In the genomic region with DNA sequence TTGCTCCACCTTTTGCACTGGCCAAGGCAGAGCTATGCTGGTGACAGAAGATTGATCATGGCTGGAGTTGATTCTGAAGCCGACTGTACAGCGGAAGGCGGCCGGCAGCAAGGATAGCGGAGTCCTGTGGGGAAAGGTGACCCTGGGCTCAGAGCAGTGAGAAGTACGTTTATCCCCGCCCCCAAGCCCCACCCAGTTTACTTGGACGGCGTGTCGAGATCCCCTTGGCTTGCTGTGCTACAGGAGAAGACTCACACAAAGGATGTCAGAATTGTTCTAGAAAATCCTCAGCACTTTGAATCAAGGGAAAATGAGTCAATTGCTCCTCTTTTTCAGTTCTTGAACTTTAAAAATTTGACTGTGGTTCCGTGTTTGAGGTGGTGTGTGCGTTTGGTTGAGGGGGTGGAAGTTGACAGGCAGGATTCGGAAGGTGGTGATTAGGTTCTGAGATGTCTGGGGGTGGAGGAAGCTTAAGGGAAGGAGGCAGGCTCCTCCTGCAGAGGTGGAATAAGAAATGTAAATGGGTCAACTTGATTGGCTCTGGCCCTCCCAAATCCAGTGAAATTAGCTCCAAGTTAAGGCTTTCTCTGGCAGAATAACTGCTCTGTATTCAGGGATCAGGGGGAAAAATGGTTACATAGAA, we compare ENCODE assay signal across 8 mouse cellular contexts.
DNase-seq lines count a peak whose midpoint lies in the region; ATAC-seq and TF ChIP-seq lines count a peak whose summit lies in the region.

No protein-coding gene starts in this region.

- peak; percentile 48 for DNase-seq in CD4-positive, CD25-positive, alpha-beta regulatory T cell, adult 2 months (ENCODE audit: low read depth, low spot score)
- DNase-seq in ES-E14 (ENCODE audit: low read depth, low spot score), result peak; percentile 78
- no peak for DNase-seq in forebrain, postnatal 0 days
- peak; percentile 28 for DNase-seq in liver, adult 2 months (ENCODE audit: extremely low read depth, low read depth, low spot score)
- DNase-seq in naive thymus-derived CD4-positive, alpha-beta T cell, adult 2 months (ENCODE audit: low read depth), result peak; percentile 57
- DNase-seq in gastrocnemius, postnatal 4 days (ENCODE audit: low spot score in 2 of 2), result no peak
- DNase-seq in ovary, postnatal 36 days (ENCODE audit: low spot score), result no peak

- H3K4me2 ChIP-seq in forebrain, postnatal 0 days (ENCODE audit: low read depth), result peak overlapping the region; percentile 27

- in situ Hi-C loops in ES-E14 (cut with MboI; ENCODE audit: low sequenced_read_pairs in 2 of 2, unreplicated experiment in 2 of 2), result loop anchor here in 1 of 2 experiments (10.0 kb wide), 1 partner anchor 232 kb away; no protein-coding TSS in a partner anchor

- peak overlapping the region; percentile 46 to 55 for H3K4me3 ChIP-seq in ES-E14 (ENCODE audit: insufficient read depth in 1 of 2, low read depth in 1 of 2, low read length in 2 of 2, poor library complexity in 1 of 2, severe bottlenecking in 1 of 2)
- no peak overlapping the region for H3K4me3 ChIP-seq in forebrain, postnatal 0 days (ENCODE audit: low read depth, low read length)
- H3K4me3 ChIP-seq in liver, adult 2 months (ENCODE audit: insufficient read depth, low read depth, low read length), result peak overlapping the region; percentile 28

- 6% methylated on average over 13 of the region's 13 CpGs for WGBS in forebrain, postnatal 0 days
- 14% methylated on average over 13 of the region's 13 CpGs for WGBS in liver, adult 2 months

- TF ChIP-seq POLR2A in liver, adult 2 months (IDR thresholded peaks at IDR 0.05; ENCODE audit: extremely low read depth, insufficient read depth, low read length), result no peak

- H3K79me2 ChIP-seq in liver, adult 2 months (ENCODE audit: control insufficient read depth, insufficient read depth, low read length), result no peaks in the 10 kb centered on the region

- H3K9me3 ChIP-seq in ES-E14 (ENCODE audit: control insufficient read depth, insufficient read depth, low read depth, low read length), result no peaks in the 10 kb centered on the region
- no peaks in the 10 kb centered on the region for H3K9me3 ChIP-seq in forebrain, postnatal 0 days (ENCODE audit: low read length)

- no peaks in the 10 kb centered on the region for H3K27me3 ChIP-seq in forebrain, postnatal 0 days (ENCODE audit: insufficient read depth, low read length)
- H3K27me3 ChIP-seq in liver, adult 2 months (ENCODE audit: control insufficient read depth, insufficient read depth, low read length), result no peaks in the 10 kb centered on the region

- peaks cover 15 to 59% of the 10 kb centered on the region in 2 experiments for H3K4me1 ChIP-seq in ES-E14 (ENCODE audit: control insufficient read depth in 2 of 2, insufficient read depth in 2 of 2, low read length in 2 of 2, poor library complexity in 1 of 2)
- H3K4me1 ChIP-seq in forebrain, postnatal 0 days (ENCODE audit: insufficient read depth), result no peaks in the 10 kb centered on the region
- H3K4me1 ChIP-seq in liver, adult 2 months (ENCODE audit: control insufficient read depth, insufficient read depth, low read length), result peaks cover 4% of the 10 kb centered on the region; the same call in 1 of the 2 replicates

- no peaks in the 10 kb centered on the region for H3K36me3 ChIP-seq in ES-E14 (ENCODE audit: control insufficient read depth, insufficient read depth, low read length, poor library complexity, severe bottlenecking)
- no peaks in the 10 kb centered on the region for H3K36me3 ChIP-seq in forebrain, postnatal 0 days (ENCODE audit: insufficient read depth)
- no peaks in the 10 kb centered on the region for H3K36me3 ChIP-seq in liver, adult 2 months (ENCODE audit: control insufficient read depth, insufficient read depth, low read length)

- H3K27ac ChIP-seq in ES-E14 (ENCODE audit: insufficient read depth, low read depth, low read length, poor library complexity, severe bottlenecking), result peak overlapping the region; percentile 83
- H3K27ac ChIP-seq in forebrain, postnatal 0 days (ENCODE audit: low read depth, low read length), result no peak overlapping the region
- H3K27ac ChIP-seq in liver, adult 2 months (replicated peaks; ENCODE audit: insufficient read depth, low read depth, low read length), result no peak overlapping the region

- H3K9ac ChIP-seq in ES-E14 (ENCODE audit: insufficient read depth, low read depth, low read length, poor library complexity, severe bottlenecking), result peak overlapping the region; percentile 26; the same call in 1 of the 2 replicates
- H3K9ac ChIP-seq in forebrain, postnatal 0 days, result no peak overlapping the region
- H3K9ac ChIP-seq in liver, adult 2 months (ENCODE audit: low read depth, low read length), result no peak overlapping the region

- no peak for ATAC-seq in forebrain, postnatal 0 days
- no peak for ATAC-seq in cerebellum, adult (ENCODE audit: insufficient number of reproducible peaks, low FRiP score, low TSS enrichment)

- no peak for TF ChIP-seq CTCF in forebrain, postnatal 0 days (IDR thresholded peaks at IDR 0.05; ENCODE audit: low read depth)
- TF ChIP-seq CTCF in liver, adult 2 months (IDR thresholded peaks at IDR 0.05; ENCODE audit: low read depth, low read length), result no peak

TF ChIP-seq in ES-E14, 5 proteins besides CTCF, POLR2A, EP300 and RAD21:
- TF ChIP-seq ZC3H11A (IDR thresholded peaks at IDR 0.05; ENCODE audit: borderline replicate concordance, low read depth, low read length) (no peak), HCFC1 (IDR thresholded peaks at IDR 0.05; ENCODE audit: borderline replicate concordance, insufficient read depth, low read length) (no peak), MAFK (IDR thresholded peaks at IDR 0.05; ENCODE audit: insufficient read depth, low read depth, low read length) (no peak), CHD2 (IDR thresholded peaks at IDR 0.05; ENCODE audit: low read depth, low read length) (no peak), ZNF384 (IDR thresholded peaks at IDR 0.05; ENCODE audit: low read depth, low read length) (no peak)

Comparison
In these comparisons a context has a peak if more than half of its experiments do, and no peak if none do; other contexts are left out.
1. DNase-seq: peak in CD4-positive, CD25-positive, alpha-beta regulatory T cell, adult 2 months (single experiment), ES-E14 (single experiment), liver, adult 2 months (single experiment) and naive thymus-derived CD4-positive, alpha-beta T cell, adult 2 months (single experiment); none in forebrain, postnatal 0 days (single experiment), gastrocnemius, postnatal 4 days (0 of 2) and ovary, postnatal 36 days (single experiment).